Mouse (Mus musculus) CH12.LX (cell line): ENCODE results near the gene Fgf12. TPM values are rescaled to one million over a fixed set of nuclear protein-coding genes. Genes with fewer than 3 reads are reported as not detected.

Experiments
- DNase-seq: peaks from one replicate; pipeline ENCODE4 v3.0.0-alpha.2; 2013; ENCODE audit errors: extremely low read depth
- H3K27ac ChIP-seq: 2 replicates; pipeline ENCODE4 v1.5.1; 2012; ENCODE audit warnings: low read depth, mild to moderate bottlenecking, control low read depth, moderate library complexity; ENCODE audit not compliant: insufficient read depth
- H3K27me3 ChIP-seq: replicated peaks from 2 replicates; pipeline ENCODE3; 2012; ENCODE audit warnings: inconsistent platforms
- H3K36me3 ChIP-seq, 2 experiments: replicated peaks in 1 of 2; 2 replicates each; pipeline versions ENCODE3 to v1.6.1; 2012; ENCODE audit warnings: inconsistent platforms in 1 of 2, low read length in 1 of 2, mild to moderate bottlenecking in 1 of 2, mixed read lengths in 1 of 2, moderate library complexity in 1 of 2; ENCODE audit not compliant: control insufficient read depth in 1 of 2, insufficient read depth in 1 of 2
- H3K4me1 ChIP-seq, 2 experiments: 2 replicates each; pipeline ENCODE4 v1.6.1; 2012; ENCODE audit warnings: inconsistent platforms in 1 of 2, moderate library complexity in 1 of 2; ENCODE audit not compliant: insufficient read depth in 2 of 2, control insufficient read depth in 1 of 2
- H3K4me2 ChIP-seq: 2 replicates; pipeline ENCODE4 v1.6.1; 2012; ENCODE audit warnings: low read depth, mild to moderate bottlenecking, control low read depth; ENCODE audit not compliant: poor library complexity, insufficient read depth, severe bottlenecking
- H3K4me3 ChIP-seq, 3 experiments: fragments of 150-350 bp in 1 of 3; sonication (generic) in 1 of 3; replicated peaks in 1 of 3; 2 replicates each; pipeline versions ENCODE3 to v1.5.1; 2011 to 2012; ENCODE audit warnings: low read depth in 2 of 3, low read length in 2 of 3, mild to moderate bottlenecking in 2 of 3, moderate library complexity in 2 of 3, control low read depth in 1 of 3, improper control_type of control experiment in 1 of 3, inconsistent platforms in 1 of 3, mixed read lengths in 1 of 3; ENCODE audit not compliant: poor library complexity in 1 of 3
- H3K79me2 ChIP-seq: replicated peaks from 2 replicates; pipeline ENCODE4 v1.6.1; 2012; ENCODE audit warnings: mild to moderate bottlenecking, moderate library complexity; ENCODE audit not compliant: control insufficient read depth, poor library complexity, insufficient read depth, severe bottlenecking; ENCODE audit errors: extremely low read depth
- H3K9ac ChIP-seq: 2 replicates; pipeline ENCODE4 v1.6.1; 2012; ENCODE audit warnings: low read depth, mild to moderate bottlenecking, control low read depth, moderate library complexity; ENCODE audit not compliant: insufficient read depth
- H3K9me3 ChIP-seq: replicated peaks from 2 replicates; pipeline ENCODE3; 2012; ENCODE audit warnings: low read length, inconsistent platforms, mixed read lengths
- BHLHE40 ChIP-seq: IDR thresholded peaks from 2 replicates; pipeline ENCODE4 v1.6.1; 2011; ENCODE audit warnings: mild to moderate bottlenecking, low read depth, low read length, improper control_type of control experiment
- CHD1 ChIP-seq: IDR thresholded peaks from 2 replicates; pipeline ENCODE4 v1.6.1; 2012; ENCODE audit warnings: low read depth, low read length, improper control_type of control experiment, inconsistent platforms
- CHD2 ChIP-seq: IDR thresholded peaks from 2 replicates; pipeline ENCODE4 v1.6.1; 2011; ENCODE audit warnings: low read length, improper control_type of control experiment
- ETS1 ChIP-seq: conservative IDR thresholded peaks from 2 replicates; pipeline ENCODE4 v1.6.1; 2012; ENCODE audit warnings: low read depth, mild to moderate bottlenecking, inconsistent platforms, low read length, improper control_type of control experiment, moderate library complexity
- IRF4 ChIP-seq: IDR thresholded peaks from 2 replicates; pipeline ENCODE4 v1.6.1; 2014; ENCODE audit warnings: low read depth, mild to moderate bottlenecking, inconsistent platforms, low read length, improper control_type of control experiment
- JUND ChIP-seq: conservative IDR thresholded peaks from 2 replicates; pipeline ENCODE4 v1.6.1; 2011; ENCODE audit warnings: low read depth, low read length, improper control_type of control experiment
- KAT2A ChIP-seq: IDR thresholded peaks from 2 replicates; pipeline ENCODE4 v1.6.1; 2012; ENCODE audit warnings: low read length, improper control_type of control experiment, inconsistent platforms; ENCODE audit not compliant: insufficient replicate concordance
- MAZ ChIP-seq: IDR thresholded peaks from 2 replicates; pipeline ENCODE4 v1.6.1; 2012; ENCODE audit warnings: low read depth, mild to moderate bottlenecking, inconsistent platforms, low read length, improper control_type of control experiment, moderate library complexity
- MEF2A ChIP-seq: IDR thresholded peaks from 2 replicates; pipeline ENCODE4 v1.6.1; 2014; ENCODE audit warnings: low read depth, mild to moderate bottlenecking, inconsistent platforms, low read length, improper control_type of control experiment, borderline replicate concordance
- MYC ChIP-seq: IDR thresholded peaks from 2 replicates; pipeline ENCODE4 v1.6.1; 2011; ENCODE audit warnings: low read depth, mild to moderate bottlenecking, improper control_type of control experiment, low read length
- NELFE ChIP-seq: IDR thresholded peaks from 2 replicates; pipeline ENCODE4 v1.6.1; 2011; ENCODE audit warnings: low read depth, low read length, improper control_type of control experiment
- PAX5 ChIP-seq: IDR thresholded peaks from 2 replicates; pipeline ENCODE4 v1.6.1; 2012; ENCODE audit warnings: low read length, inconsistent platforms, mixed read lengths
- POLR2AphosphoS2 ChIP-seq: IDR thresholded peaks from 2 replicates; pipeline ENCODE4 v1.6.1; 2011; ENCODE audit warnings: low read depth, low read length, improper control_type of control experiment
- RAD21 ChIP-seq: IDR thresholded peaks from 2 replicates; pipeline ENCODE4 v1.6.1; 2011; ENCODE audit warnings: low read depth, mild to moderate bottlenecking, low read length, improper control_type of control experiment, moderate library complexity
- TCF12 ChIP-seq: IDR thresholded peaks from 2 replicates; pipeline ENCODE4 v1.6.1; 2014; ENCODE audit warnings: low read depth, mild to moderate bottlenecking, inconsistent platforms, low read length, improper control_type of control experiment
- UBTF ChIP-seq: IDR thresholded peaks from 2 replicates; pipeline ENCODE4 v1.6.1; 2012; ENCODE audit warnings: low read depth, mild to moderate bottlenecking, inconsistent platforms, low read length, improper control_type of control experiment, moderate library complexity
- USF1 ChIP-seq: IDR thresholded peaks from 2 replicates; pipeline ENCODE4 v1.6.1; 2014; ENCODE audit warnings: low read depth, mild to moderate bottlenecking, inconsistent platforms, low read length, improper control_type of control experiment
- USF2 ChIP-seq: conservative IDR thresholded peaks from 2 replicates; pipeline ENCODE4 v1.6.1; 2011; ENCODE audit warnings: low read depth, low read length, improper control_type of control experiment
- ZC3H11A ChIP-seq: IDR thresholded peaks from 2 replicates; pipeline ENCODE4 v1.6.1; 2012; ENCODE audit warnings: low read depth, mild to moderate bottlenecking, inconsistent platforms, low read length, improper control_type of control experiment
- ZMIZ1 ChIP-seq: IDR thresholded peaks from 2 replicates; pipeline ENCODE4 v1.6.1; 2012; ENCODE audit warnings: low read depth, mild to moderate bottlenecking, inconsistent platforms, low read length, improper control_type of control experiment
- dilution Hi-C: fragments of 300-500 bp; cut with MboI; formaldehyde crosslinking; loops from 2 replicates; pipeline ENCODE4 v1.14.3; 2020; ENCODE audit warnings: low sequenced_read_pairs; ENCODE audit not compliant: extremely low pct_unique_long_range_greater_than_20kb, extremely low pct_ligation_motif_present
- in situ Hi-C: fragments of 300-500 bp; cut with MboI; formaldehyde crosslinking; loops from 3 replicates; pipeline ENCODE4 v1.14.3; 2019; ENCODE audit warnings: low sequenced_read_pairs, low pct_ligation_motif_present, low pct_unique_long_range_greater_than_20kb, mixed read lengths
- polyA plus RNA-seq: library from polyadenylated mRNA; unstranded; fragments of >175 nt; gene quantifications from 2 replicates; pipeline ENCODE4 v1.2.1, GENCODE M21; 2012; ENCODE audit warnings: low read depth; ENCODE audit not compliant: insufficient read length
- total RNA-seq, 2 experiments: library from RNA; depleted of rRNA; stranded (reverse); fragments of 300-350 nt in 1 of 2; fragments of >200 nt in 1 of 2; gene quantifications; 2 replicates each; pipeline ENCODE4 v1.2.3; 2012 to 2014

Fgf12 gene
- total and polyA plus RNA-seq, 3 experiments, result not detected

DNA sequence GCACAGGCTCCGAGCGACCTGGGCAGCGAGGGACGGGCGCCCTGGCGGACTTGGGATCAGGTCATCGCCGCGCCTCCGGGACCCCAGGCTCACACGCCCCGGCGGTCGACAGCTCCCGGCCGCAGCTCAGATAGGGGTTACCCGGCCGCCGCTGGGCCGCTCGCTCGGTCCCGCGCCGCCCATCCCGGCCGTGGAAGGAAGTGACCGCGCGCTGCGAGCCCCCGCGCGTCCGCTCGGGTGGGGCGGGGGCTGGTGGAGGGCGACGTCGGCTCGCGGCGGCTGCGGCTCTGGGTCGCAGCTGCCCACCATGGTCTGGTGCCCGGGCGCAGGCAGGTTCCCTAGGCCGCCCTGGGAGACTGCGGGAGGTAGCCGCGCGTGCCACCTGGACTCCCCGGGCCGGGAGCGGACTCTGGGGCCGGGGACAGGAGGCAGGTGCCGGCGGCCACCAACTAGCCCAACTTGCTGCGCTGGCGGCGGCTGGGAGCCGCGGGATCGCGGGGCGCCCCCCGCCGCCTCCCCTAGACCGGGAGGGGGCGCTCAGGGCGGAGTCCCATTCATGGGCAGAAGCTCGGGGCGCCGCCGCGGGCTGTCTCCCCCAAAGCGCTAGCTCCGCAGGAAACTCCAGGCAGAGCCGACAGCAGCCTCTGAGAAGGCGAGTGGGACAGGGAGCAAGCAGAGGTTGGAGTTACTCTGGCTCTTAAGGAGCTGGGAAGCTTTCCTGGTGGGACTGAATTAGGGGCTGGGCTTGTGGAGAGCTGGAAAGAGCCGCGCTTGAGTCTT lies 306.3 kb downstream of the Fgf12 start:
- Histone ChIP-seq H3K9me3 (peaks cover 20% of the 10 kb centered on the region), H3K27me3 (no peaks in the 10 kb centered on the region), H3K4me2 (no peak overlapping the region), H3K27ac (no peak overlapping the region), H3K36me3 (no peaks in the 10 kb centered on the region), H3K9ac (no peak overlapping the region), H3K4me1 (no peaks in the 10 kb centered on the region), H3K79me2 (no peaks in the 10 kb centered on the region), H3K4me3 (no peak overlapping the region)
- in situ Hi-C loops (no loop called here), dilution Hi-C loops (no loop called here)
- no peak for TF ChIP-seq TCF12
- TF ChIP-seq NELFE, result no peak
- no peak for TF ChIP-seq CHD1
- no peak for TF ChIP-seq ZC3H11A
- no peak for TF ChIP-seq JUND
- no peak for TF ChIP-seq ETS1
- no peak for TF ChIP-seq RAD21
- no peak for TF ChIP-seq MAZ
- no peak for TF ChIP-seq PAX5
- TF ChIP-seq POLR2AphosphoS2, result no peak
- no peak for TF ChIP-seq BHLHE40
- no peak for TF ChIP-seq CHD2
- TF ChIP-seq IRF4, result no peak
- TF ChIP-seq USF1, result no peak
- no peak for TF ChIP-seq MYC
- no peak for TF ChIP-seq MEF2A
- TF ChIP-seq USF2, result no peak
- no peak for TF ChIP-seq UBTF
- TF ChIP-seq KAT2A, result no peak
- no peak for DNase-seq

DNA sequence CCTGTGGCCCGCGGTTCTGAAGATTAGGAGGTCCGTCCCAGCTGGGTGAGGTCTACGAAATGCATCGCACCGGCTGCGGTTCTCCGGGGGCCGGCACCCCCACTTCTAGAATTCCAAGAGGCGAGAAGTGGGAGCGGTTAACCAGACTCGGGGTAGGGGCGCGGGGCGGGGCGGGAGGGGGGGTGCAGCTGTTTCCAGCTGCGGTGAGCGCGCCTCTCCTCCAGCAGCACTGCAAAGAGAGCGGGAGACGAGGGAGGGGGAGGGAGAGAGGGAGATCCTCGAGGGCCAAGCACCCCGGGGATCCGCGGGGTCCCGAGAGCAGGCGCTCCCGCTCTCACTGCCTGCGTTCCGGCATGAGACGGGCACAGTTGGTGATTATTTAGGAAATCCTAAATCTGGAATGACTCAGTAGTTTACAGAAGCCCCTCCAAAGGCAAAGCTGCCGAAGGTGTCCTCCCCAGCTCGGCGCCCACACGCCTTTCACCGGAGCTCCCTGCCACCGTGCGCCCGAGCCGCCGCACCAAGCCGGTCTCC lies 307.0 kb downstream of the Fgf12 start:
- Histone ChIP-seq H3K4me1 (no peaks in the 10 kb centered on the region), H3K27ac (no peak overlapping the region), H3K27me3 (no peaks in the 10 kb centered on the region), H3K4me3 (no peak overlapping the region), H3K9me3 (peaks cover 20% of the 10 kb centered on the region), H3K36me3 (no peaks in the 10 kb centered on the region), H3K4me2 (no peak overlapping the region), H3K79me2 (no peaks in the 10 kb centered on the region), H3K9ac (no peak overlapping the region)
- TF ChIP-seq UBTF (no peak), TCF12 (no peak), USF1 (no peak), ZMIZ1 (no peak)
- DNase-seq, result no peak
- in situ Hi-C loops (no loop called here), dilution Hi-C loops (no loop called here)
